Mouse (Mus musculus): ENCODE data around the gene Fbxo30.
"Not testable (repeated sequence)": the region's sequence is repeated elsewhere in the genome, so short reads cannot be mapped to it uniquely, and the experiment has no call there.

The Fbxo30 gene

DNA sequence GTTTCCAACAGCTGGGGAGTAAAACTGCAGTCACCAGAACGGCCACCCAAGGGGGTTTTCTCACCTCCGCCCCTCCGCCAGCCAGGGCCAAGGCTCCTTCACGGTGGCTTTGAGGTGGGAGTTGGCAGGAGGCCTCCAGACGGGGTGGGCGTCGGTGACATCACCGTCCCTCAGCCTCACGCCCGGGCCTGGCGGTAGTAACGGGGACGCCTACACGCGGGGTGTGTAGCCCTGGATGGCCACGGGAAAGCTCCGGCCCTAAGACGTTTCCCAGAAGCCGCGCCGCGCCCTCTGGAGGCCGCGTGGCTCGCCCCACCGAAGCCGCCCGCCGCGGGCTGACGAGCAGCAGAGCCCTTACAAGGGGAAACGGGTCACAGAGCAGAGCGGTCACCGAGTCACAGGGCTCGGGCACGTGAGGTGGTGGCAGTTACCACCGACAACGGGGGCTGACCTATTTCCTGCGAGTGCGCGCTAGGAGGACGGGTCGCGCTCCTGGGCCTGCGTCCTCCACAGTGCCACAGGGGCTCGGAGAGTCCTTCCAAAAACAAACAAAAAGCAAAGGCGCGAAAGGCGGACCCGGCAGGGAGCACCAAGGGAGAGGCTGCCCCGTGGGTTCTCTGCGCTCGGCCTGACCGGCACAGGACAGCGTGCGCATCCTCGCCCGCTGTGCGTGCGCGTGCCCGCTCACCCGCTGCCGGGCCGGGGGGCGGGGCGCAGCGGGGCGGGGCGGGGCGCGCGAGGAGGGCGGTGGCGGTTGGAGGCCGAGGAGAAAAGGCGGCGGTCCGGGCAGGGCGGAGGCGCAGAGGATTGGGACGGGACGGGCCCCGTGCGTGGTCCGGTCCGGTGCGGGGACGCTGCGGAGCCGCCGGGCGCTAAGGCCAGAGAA is at the start of gene Fbxo30:
Fbxo30 (plus strand) TSS at position 753 of the 886 bp plus-strand sequence.
- peak; percentile 31 for DNase-seq (ENCODE audit: extremely low spot score, low read depth, low spot score)

- DNase-seq (ENCODE audit: extremely low spot score, low read depth, low spot score), result no peak
Observed at GRCm38 (mm10) chr10:11233208-11233607, 47.9 kb upstream of the Fbxo30 start.

- not testable (repeated sequence) for DNase-seq (ENCODE audit: extremely low spot score, low read depth, low spot score)
Observed at GRCm38 (mm10) chr10:11242988-11243387, 38.1 kb upstream of the Fbxo30 start.

GRCm38 (mm10) chr10:11248210-11248609 is 32.9 kb upstream of the Fbxo30 start:
- DNase-seq (ENCODE audit: extremely low spot score, low read depth, low spot score), result no peak

- DNase-seq (ENCODE audit: extremely low spot score, low read depth, low spot score), result no peak
Observed at GRCm38 (mm10) chr10:11250247-11250997, 30.7 kb upstream of the Fbxo30 start.

- not testable (repeated sequence) for DNase-seq (ENCODE audit: extremely low spot score, low read depth, low spot score)
Observed at GRCm38 (mm10) chr10:11253581-11253980, 27.5 kb upstream of the Fbxo30 start.

DNA sequence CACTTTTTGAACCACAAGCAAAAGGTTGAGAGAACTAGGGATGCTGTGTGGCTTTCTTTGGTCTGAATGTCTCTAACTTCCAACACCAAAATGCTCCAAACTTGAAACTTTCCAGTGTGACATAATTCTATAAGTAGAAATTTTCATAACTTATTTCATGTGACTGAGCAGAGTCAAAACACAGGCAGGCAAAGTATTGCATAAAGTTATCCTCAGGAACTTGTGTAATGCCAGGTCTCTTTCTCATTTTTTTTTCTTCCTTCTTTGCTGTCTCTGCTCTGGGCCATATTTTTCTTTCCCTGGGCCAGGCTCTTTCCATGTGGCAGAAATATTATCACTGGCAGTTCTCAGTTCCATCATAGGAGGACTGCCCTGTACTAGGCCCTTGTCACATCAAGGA is 21.0 kb upstream of the Fbxo30 start:
- no peak for DNase-seq (ENCODE audit: extremely low spot score, low read depth, low spot score)

DNA sequence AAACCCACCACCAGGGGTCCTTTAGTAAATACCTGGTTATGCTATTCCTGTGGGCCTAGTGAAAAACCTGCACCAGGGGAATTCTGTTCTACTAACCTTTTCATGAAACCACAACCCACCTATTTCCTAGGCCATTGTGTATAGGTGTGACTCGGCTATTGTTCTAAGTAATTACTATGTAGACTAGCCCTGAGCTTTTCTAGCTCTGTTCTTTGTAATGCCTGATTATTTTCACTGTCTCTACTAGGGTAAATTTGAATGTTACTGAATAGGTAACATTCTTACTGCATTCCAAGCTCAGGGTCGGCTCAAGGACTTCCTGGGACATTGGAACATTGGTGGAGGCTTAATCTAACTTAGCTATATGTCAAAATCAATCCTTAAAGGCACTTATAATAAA is 18.8 kb upstream of the Fbxo30 start:
- DNase-seq (ENCODE audit: extremely low spot score, low read depth, low spot score), result not testable (repeated sequence)

- not testable (repeated sequence) for DNase-seq (ENCODE audit: extremely low spot score, low read depth, low spot score)
Observed at GRCm38 (mm10) chr10:11263795-11264194, 17.3 kb upstream of the Fbxo30 start.

DNA sequence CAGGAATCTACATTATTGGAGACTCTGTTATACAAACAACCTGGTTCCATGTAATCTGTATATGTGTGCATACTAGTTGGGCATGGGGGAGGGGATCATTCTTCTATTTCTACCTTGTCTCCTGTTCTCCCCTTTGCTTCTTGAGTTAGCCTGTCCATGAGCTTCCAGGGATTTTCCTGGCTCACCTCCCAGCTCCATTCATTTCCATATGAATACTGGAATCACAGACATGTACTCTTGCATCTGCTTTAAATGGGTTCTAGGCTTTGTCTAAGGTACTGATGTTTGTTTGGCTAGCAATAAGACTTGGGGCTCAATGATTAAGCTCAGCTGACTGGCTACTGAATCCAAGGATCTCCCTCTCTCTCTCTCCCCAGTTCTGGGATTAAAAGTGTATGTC is 12.0 kb upstream of the Fbxo30 start:
- DNase-seq (ENCODE audit: extremely low spot score, low read depth, low spot score), result no peak

GRCm38 (mm10) chr10:11274431-11274830 is 6.7 kb upstream of the Fbxo30 start:
- DNase-seq (ENCODE audit: extremely low spot score, low read depth, low spot score), result no peak

GRCm38 (mm10) chr10:11280235-11280577 is 924 bp upstream of the Fbxo30 start:
- DNase-seq (ENCODE audit: extremely low spot score, low read depth, low spot score), result no peak

DNA sequence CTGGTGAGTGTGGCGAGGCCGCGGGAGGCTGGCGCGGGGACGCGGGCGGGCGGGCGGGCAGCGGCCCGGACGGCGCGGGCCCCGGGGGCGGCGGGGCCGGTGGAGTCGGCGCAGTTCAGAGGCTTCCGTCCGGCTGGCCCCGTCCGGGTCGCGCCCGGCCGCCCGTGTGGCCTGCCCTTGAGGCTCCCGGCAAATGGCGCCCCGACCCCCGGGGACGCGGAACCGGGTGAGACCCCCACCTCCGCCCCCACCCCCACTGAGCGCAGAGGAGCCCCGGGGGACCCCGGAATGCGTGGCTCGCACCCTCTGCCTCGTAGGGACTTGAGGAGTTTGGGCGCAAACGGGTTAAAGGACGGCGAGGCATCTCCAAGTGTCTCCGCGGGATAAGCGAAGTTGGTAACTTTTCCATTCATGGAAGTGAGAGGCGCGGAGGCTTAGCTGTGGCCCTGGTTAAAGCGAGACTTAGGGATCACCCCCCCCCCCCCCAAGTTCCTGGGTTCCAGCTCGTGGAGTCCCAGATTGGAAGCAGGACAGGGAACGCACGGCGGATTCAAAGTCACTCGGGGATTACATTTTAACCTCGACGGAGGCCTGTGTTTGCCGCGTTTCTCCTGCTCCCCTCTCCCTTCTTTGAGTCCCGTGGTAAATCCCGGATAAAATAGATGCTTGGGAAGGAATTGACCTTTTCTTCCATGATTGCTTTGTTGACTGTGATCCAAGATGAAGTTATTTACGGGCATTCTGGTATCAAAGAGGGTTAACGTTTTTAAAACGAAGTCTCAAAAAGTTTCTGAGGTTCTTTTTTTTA is 572 bp downstream of the Fbxo30 start:
- no peak for DNase-seq (ENCODE audit: extremely low spot score, low read depth, low spot score)

- DNase-seq (ENCODE audit: extremely low spot score, low read depth, low spot score), result no peak
Observed at GRCm38 (mm10) chr10:11282306-11282631, 1.1 kb downstream of the Fbxo30 start.

DNA sequence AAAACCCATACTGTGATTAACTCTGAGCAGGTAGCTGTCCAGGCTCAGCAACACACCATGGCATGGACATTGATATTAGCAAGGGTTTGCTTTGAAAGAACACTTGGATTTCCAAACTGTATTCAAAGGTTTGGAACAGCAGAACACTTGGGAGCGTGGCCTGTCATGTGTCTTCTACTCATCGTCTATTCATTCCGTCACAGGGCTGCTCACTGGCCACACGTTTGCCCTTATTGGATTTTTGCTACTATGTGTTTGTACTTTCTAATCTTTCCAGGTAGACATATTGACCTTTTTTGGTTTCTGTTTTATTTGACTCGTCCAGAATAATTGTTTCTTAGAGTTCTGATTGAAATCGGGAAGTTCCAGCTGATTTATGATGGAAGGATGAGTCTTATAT is 17.3 kb downstream of the Fbxo30 start:
- DNase-seq (ENCODE audit: extremely low spot score, low read depth, low spot score), result no peak

- DNase-seq (ENCODE audit: extremely low spot score, low read depth, low spot score), result no peak
Observed at GRCm38 (mm10) chr10:11305365-11306053, 24.4 kb downstream of the Fbxo30 start.

DNA sequence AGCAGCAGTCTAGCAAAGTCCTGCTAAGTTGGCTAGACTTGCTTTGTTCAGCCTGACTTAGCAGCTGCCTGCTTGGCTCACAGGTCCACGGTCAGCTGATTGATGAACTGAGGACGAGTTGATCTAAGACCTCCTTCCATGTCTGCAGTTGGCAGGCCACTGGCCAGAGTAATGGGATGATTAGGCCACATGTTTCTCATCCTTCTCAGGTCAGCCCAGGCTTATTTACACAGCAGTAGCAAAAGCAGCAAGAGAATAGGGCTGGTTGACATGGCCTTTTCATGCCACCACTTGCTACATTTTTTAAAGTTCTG is 24.9 kb downstream of the Fbxo30 start:
- no peak for DNase-seq (ENCODE audit: extremely low spot score, low read depth, low spot score)

GRCm38 (mm10) chr10:11309866-11310265 is 28.7 kb downstream of the Fbxo30 start:
- DNase-seq (ENCODE audit: extremely low spot score, low read depth, low spot score), result no peak

GRCm38 (mm10) chr10:11310481-11310880 is 29.4 kb downstream of the Fbxo30 start:
- DNase-seq (ENCODE audit: extremely low spot score, low read depth, low spot score), result no peak

GRCm38 (mm10) chr10:11317856-11318454 is 36.8 kb downstream of the Fbxo30 start:
- DNase-seq (ENCODE audit: extremely low spot score, low read depth, low spot score), result not testable (repeated sequence)
